Mouse (Mus musculus): ENCODE measurements around the gene Thbs4.
"Not testable (repeated sequence)": the region's sequence is repeated elsewhere in the genome, so short reads cannot be mapped to it uniquely, and the experiment has no call there.

Thbs4 gene

DNA sequence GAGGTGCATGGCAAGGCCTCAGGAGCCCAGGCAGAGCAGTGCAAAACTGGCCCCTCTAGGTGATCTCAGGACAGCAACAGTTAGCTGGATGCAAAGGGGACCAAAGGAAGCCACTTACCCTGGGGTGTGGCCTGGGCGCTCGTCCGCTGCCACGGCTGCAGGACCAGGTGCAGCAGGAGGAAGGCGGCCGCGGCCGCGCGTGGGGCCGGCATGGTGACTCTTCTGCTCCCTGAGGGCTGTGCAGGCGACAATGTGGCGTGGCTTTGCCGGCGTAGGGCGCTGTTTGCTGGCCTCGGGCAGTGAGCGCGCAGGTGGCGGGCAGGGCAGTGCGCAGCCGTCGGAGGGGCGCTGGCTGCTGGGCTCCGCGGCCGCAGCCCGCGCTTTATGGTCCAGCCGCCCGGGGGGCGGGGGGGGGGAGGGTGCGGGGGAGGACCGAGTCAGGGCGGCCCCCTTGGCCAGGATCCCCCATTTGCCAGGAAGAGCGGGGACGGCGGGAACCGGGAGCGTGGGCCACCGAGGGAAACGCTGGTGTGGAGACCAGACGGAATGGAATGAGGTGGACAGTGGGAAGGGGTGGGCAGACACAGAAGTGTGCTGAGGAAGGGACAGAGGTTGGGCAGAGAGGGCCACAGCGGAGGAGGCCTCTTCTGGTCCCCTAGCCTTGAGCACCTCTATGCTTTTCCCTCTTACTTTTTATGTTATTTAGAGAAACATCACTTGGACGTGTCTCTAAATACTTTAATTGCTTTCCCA lies at the start of gene Thbs4:
Gene Thbs4, minus strand, starts transcription at position 357 of the 753 bp plus-strand sequence.
- DNase-seq, result no peak

DNA sequence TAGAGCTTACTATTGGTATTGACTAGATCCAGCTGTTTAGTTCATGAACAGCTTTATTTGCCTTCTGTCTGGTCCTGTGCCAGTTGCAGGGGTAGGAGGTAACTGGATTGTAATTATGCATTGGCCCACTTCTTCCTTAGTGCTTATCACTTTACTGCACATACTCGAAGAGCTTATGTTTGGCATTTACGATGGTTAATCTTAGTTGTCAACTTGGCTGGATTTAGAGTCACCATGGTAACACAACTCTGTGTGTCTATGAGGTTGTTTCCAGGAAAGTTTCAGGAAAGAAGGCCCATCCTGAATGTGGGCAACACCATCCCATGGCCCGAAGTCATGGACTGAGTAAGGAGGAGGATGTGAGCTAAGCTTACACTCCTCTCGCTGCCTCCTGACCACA lies 38.5 kb upstream of the Thbs4 start:
- DNase-seq, result no peak

DNA sequence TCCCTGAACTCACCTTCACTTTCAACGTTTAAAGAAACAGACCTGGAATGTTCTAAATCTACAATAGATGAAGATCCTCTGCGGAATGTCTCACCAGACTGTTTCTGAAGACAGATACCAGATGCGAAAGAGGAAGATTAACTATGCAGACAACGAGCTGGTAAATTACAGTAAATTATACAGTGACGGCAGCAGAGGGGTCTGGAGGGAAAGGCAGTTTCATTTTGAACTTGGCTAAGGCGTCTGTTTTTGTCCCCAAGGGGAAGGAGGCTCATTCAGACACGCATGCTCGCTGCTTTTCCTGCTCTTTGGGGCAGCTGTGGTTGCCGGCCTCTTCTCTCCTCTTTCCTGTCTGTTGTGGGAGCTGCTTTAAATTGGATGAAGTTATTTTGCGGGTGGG lies 34.2 kb upstream of the Thbs4 start:
- no peak for DNase-seq

DNA sequence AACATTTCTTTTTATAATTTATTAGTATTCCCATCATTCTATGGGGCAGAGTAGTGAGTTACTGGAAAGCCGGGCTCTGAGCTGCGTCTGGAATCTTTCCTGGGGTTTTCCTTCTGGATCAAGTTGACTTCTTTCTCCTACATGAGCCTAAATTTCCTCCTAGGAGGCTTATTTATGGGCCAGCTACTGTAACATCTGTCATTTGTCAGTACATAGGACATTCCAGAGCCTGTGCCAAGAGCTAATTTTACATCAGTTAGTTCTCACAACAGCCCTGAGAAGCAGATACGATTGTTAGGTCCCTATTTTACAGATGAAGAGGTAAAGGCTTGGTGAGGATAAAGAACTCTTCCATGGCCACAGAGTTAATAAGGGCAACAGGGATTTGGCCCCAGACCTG lies 22.7 kb upstream of the Thbs4 start:
- DNase-seq, result no peak

DNA sequence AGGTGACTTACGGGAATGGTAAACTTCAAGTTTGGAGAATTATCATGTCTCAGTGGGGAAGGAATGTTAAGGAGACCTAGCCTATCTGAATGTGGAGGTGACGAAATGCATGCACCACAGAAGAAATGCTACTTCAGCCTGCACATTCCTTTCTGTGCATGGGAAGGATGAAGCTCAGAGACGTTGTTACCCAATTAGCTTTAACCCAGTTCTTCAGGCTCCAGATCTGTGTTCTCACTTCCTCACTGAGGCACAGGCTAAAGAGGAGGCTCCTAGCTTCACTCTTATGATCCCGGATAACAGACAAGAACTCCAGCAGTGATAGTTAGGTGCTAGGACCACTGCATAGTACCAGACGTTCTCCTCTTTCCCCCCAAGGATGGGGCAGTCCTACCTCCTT lies 21.7 kb upstream of the Thbs4 start:
- no peak for DNase-seq

DNA sequence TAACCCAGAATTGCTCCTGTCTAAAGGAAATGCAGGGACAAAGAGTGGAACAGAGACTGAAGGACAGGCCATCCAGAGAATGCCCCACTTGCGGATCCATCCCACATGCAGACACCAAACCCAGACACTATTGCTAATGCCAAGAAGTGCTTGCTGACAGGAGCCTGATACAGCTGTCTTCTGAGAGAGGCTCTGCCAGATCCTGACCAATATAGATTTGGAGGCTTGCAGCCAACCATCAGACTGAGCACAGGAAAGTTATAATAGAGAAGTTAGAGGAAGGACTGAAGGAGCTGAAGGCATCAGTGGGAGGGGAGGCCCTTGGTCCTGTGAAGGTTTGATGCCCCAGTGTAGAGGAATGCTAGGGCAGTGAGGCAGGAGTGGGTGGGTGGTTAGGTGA lies 16.0 kb upstream of the Thbs4 start:
- not testable (repeated sequence) for DNase-seq

DNA sequence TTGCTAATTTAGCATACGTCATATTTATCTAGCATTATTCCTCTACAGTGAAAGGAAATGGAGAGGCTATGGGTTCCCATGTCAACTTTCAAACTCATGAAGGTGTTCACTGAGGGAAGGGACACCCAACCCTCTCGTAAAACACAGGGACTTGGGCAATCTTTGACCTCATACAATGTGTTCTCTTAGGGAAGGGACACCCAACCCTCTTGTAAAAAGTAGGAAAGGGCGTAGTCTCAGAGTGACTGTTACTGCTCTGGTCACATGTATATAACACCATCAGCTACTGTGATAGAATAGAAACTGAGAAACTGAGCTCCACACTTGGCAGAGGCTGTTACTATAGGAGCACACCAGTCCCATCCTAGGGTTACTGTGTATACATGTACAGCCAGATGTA lies 13.2 kb upstream of the Thbs4 start:
- DNase-seq, result no peak

DNA sequence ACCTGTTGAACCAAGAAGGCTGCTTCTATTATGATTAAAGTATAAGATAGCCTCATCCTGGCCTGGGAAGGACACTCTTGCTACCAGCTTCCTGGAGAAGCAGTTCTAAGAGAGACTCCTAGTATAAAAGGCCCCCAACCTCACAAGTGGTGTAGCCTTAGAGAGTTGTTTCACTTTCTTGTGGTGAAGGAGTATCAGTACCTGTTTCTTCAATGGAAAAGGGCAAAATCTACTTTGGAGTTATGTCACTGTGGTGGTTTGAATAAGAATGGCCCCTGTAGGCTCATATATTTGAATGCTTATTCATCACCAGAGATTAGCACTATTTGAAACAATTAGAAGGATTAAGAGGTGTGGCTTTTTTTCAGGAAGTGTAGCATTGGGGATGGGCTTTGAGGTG lies 12.2 kb upstream of the Thbs4 start:
- DNase-seq, result no peak

DNA sequence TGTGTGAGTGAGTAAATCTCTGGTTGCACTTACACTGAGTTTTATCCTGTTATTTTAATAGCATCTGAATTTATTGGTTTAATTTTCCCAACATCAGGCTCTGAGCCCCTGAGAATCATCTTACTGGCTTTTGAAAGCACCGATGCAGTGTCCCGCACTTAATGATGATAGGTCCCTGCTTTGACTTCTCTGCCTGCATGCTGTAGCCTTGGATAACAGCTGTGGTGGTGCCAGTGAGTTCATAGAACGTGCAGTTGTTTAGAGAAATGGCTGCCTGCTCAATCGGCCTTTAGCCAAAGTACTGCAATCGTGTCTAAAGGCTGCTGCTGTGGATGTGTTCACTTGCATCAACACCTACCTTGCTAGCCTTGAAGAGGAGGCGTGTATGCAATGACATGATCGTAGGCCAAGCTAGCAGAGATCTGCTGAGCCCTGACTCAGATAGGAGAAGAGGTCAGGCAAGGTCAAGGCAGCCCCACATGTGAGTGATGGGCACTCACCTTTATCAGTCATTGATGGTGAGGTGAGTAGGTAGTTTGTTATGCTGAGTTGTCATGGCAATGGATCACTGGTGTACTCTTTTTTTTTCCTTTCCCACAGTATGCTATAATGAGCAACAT lies 4.8 kb upstream of the Thbs4 start:
- no peak for DNase-seq

DNA sequence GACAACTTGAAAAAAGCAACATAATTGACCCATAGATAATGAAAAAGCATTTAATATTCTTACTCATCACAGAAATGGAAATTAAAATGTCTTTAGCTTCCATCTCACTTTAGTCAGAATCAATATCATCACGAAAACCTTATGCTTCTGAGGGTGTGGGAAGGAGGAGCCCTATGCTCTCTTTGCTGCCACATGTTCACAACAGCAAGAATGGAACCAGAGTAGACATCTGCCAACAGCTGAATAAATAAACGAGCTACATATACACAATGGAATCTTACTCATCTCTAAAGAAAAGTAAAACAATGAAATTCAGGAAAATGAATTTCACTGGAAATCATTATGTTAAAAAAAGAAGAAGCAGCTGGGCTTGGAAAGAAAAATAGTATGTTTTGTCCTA lies 4.2 kb upstream of the Thbs4 start:
- DNase-seq, result no peak

DNA sequence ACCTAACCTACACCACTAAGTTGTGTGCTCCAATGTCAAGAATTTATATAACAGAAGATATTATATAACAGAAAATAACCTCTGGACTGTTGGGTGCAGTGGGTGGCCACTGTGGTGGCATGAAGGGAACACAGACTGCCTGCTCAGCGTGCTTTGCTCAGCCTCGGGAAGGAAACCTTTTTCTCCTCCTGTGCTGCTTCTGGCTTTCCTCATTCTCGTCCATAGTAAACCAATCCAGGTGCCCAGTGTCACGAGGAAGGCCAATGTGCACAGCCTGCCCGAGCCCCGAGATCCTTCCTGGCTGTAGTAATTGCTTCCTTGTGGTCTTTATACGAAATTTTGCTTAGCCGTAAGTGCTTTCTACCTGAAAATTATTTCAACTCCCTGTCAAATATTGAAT lies 982 bp downstream of the Thbs4 start:
- DNase-seq, result no peak

DNA sequence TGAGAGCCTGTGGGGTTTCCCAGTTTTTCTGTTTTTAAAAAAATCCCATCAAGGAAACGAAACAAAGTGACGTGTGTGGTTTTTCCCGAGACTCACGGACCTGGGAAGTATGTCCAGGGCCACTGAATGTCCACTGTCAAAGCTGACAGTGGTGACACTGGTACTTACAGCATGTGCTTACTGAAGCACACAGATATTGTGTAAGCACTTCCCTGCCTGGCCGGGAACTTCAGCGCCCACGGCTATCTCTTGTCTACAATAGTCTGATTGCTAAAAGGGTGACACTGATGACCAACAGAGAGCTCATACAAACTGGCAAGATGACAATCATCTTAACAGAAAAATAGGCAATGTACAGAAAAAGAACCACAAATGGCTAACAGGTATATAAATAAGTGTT lies 3.1 kb downstream of the Thbs4 start:
- no peak for DNase-seq

DNA sequence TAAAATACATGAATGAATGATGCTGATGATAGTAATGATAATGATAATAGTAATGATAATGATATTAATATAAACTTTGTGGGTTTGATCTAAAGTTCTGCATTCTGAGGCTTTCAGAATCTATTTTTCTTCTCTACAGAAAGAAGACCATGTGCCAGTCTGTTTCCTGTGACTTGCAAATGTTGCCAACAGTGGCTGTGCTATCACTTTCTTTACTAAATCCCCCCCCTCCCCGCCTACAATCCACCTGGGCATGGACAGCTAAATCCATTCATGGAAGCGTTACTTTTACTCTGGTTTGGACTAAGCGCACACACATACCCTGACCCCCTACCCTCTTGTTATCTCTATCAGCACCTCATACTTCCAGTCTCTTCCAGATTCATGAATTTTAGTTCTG lies 10.3 kb downstream of the Thbs4 start:
- no peak for DNase-seq

DNA sequence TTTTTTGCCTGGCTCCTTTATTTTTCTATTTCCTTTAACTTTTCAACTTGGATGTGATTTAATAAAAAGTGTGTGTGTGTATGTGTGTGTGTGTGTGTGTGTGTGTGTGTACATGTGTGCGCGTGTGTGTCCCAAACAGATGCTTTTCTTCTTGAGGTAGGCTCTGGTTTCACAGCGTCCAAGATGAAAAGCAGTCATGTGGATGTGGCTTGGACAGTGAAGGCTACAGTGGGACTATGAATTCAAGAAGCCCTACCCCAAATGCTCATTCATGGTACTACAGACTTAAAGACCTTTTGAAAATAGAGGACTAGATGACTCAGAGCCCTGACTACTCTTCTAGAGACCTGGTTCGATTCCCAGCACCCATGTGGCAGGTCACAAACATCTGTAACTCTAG lies 11.1 kb downstream of the Thbs4 start:
- DNase-seq, result no peak

DNA sequence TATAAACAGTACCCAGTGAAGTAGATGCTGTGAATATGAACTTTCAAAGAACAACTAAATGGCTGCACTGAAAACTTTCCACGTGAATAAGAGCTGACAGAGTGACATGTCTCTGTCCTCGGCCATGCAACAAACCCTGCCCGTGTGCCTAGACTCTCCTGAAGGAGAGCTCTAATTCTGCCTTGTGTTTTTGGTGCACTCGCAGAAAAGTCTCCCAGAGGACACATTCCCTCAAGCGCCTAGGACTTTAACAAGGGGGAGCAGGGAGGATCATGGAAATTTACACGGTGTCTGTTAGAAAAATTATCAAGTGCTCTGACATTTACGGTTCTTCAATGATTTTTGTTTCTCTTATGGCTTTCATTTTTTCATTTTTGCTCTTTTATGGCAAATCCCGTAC lies 13.7 kb downstream of the Thbs4 start:
- DNase-seq, result no peak

DNA sequence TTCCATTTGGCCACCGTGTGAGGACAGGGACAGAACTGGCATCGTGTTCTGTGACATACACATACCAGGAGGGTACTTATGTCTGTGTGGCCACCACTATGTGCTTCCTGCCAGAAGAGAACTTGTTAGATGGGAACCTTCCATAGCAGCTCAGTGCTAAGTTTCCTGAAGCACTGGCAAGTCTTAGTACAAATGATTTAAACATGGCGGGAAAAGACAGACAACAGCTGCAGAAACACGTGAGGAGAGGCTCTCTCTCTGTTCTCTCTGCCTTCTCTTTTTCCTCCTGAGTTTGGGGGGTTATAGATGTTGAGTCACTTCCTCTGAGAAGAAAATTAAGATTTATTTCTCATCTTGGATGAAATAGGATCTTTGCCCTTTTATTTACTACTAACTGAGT lies 14.5 kb downstream of the Thbs4 start:
- no peak for DNase-seq

DNA sequence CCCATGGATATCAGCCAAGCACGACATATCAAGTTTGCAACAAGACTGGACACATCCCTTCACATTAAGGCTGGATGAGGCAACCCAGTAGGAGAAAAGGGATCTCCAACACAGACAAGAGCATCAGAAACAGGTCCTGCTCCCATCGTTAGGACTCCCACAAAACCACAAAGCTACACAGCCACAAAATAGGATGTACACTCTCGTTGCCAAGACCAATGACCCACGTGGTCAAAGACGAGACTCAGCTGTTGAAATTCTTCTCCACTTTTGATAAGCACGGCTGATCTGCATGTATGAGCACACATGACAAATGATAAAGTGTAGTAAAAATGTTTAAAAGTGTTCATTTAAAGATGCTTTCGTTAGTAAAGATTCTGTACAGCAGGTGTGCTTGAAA lies 16.0 kb downstream of the Thbs4 start:
- DNase-seq, result no peak

DNA sequence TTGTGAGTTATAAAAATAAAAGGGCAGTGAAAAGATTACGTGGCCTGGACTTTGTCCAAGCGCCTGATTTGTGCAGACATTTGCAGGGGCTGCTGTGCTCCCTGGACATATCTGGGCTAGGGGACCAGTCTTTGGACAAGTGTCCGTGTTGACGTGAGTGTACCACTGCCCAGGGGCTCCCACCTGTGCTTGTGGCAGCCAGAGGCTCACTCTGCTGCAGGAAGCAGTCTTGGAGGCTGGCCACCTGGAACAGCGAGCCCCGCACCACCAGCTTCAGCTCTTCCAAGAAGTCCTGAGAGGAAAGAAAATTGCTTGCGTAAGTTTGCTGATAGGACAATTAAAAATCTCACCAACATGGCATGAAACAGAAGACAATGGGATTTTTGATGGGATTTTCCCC lies 18.7 kb downstream of the Thbs4 start:
- no peak for DNase-seq

DNA sequence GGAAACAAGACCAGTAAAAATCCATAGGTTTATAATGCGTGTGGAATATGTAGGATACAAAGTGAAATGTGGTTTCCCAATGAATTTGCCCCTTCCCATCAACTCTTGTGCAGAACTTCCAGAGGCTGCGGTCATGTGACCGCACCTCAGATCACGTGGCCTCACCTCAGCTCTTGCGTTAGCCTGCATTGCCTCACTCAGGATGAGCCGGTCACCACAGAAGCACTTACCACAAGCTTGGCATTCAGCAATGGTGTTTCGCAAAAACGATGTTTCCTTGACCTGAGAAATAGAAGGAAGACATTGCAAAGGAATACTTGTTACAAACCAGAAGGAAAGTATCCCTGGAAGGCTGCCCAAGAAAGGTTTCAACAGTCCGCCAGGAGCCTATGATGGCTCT lies 19.7 kb downstream of the Thbs4 start:
- DNase-seq, result no peak

DNA sequence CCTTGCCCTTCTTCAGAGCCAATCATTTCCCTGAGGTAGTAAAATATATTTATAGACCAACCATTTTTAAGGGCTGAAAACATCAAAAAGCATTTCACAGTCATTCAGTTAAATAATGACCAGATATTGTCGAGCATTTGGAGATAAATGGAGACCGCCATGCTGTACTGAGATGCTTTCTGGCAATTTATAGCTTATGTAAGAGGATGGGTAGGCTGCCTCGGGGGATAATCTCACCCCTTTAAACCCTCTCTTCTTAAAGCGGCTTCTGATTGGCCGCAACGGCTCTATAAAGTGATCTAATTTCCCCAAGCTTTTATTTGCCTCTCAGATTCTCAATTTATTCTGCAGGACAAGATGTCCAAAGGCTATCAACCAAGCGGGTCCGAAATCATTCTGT lies 22.1 kb downstream of the Thbs4 start:
- DNase-seq, result no peak

DNA sequence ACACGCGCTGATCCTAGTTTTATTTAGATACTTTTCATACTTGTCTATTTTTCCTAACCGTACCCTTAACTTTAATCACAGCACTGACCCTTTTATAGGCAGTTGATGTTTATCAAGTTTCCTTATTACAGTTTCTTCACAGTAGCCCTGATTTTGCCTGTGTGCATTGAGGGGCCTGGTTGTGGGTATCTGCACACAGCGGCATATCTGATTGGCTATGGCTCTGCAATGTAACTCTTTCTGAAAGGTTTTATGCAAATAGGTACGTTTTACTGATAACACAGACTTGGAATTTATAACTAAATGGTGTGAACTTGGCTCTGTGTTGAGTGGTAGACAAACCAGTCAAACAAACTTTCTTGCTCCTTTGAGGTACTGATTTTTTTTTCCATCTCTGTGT lies 23.1 kb downstream of the Thbs4 start:
- no peak for DNase-seq

DNA sequence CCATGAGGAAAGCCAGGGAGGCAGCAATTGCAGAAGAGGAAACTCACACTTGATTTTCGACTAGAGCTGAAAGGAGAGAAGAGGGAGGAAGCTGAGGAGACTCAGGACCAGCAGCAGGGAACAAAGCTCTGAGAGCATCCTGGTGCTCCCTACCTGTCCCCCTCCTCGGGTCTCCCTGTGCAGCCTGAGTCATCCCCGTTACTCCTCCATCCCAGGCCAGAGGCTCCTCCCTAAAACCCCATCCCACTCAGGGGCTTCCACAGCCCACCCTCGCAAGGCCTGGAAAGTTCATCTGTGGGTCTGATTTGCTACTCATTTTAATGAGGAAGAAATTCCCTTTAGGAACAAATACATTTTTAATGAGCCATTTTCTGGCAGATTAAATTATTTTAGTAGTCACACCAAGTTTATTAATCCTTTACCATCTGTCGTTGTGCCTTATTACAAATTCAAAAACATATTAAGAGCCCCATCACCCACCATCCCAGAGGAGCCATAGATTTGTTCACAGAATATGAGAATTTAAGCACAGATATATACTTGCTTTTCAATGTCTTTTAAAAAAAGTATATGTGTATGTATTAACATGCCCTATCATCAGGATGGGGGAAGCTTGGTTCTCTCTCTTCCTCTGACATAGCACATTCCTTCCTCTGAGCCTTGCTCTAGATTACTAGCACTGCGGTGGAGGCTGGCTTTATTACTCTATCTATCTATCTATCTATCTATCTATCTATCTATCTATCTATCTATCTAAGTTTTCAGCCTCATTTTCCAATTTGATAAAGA lies 29.0 kb downstream of the Thbs4 start:
- no peak for DNase-seq

DNA sequence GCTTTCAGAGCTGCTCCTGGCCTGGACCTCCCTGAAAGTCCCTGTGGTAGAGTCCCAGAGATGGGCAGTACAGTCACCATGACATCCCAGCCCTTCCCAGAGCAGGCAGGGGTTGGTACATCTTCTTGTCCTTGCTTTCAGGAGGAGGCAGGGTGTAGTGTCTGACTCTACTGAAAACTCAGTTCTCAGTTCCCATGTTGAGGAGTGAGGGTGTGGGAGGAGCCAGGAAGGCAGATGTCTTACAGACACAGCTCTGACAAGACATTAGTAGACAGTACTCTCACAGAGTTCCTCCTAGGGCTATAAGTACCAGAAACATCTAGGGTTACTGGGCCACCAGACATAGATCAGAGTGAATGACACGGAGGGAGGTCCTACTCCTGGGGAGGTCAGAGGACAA lies 32.3 kb downstream of the Thbs4 start:
- no peak for DNase-seq

DNA sequence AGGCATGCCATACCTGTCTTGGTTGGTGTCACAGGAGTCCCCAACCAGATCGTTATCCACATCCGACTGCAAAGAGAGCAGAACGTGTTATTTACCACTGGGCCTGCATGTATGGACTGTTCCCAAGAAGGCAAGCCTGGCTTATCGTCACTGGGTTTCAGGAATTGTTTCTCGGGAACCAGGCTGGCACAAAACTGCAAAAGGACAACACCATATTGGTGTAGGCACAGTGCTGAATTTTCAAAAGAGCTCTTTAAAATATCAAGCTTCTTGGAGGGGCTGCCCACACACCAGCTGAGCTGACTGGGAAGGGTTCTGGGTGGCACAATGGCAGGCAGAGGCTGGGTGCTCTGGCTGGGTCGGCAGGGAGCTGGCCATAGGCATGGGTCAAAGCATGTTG lies 34.1 kb downstream of the Thbs4 start:
- DNase-seq, result no peak

Measured in cerebellum, adult 11-12 months (tissue).